8 mouse cellular contexts compared by ENCODE assay signal in genomic region chr17:32073359-32073758, GRCm38 (mm10). TPM values are rescaled to one million over a fixed set of nuclear protein-coding genes. Genes with fewer than 3 reads are reported as not detected.
DNase-seq lines count a peak whose midpoint lies in the region; ATAC-seq and TF ChIP-seq lines count a peak whose summit lies in the region.

No protein-coding gene starts in this region.

- no peak overlapping the region for H3K9ac ChIP-seq in heart, embryonic 12.5 days
- H3K9ac ChIP-seq in intestine, embryonic 16.5 days (ENCODE audit: low read depth, low read length) = no peak overlapping the region
- H3K9ac ChIP-seq in midbrain, postnatal 0 days (replicated peaks; ENCODE audit: low read length, poor library complexity, severe bottlenecking) = no peak overlapping the region

- DNase-seq in heart, adult 18-20 months = peak; percentile 74 to 93
- DNase-seq in cerebellum, adult 18-20 months = peak; percentile 77 to 82
- peak; percentile 92 for DNase-seq in limb, embryonic 10.5 days (ENCODE audit: low spot score)
- DNase-seq in midbrain, postnatal 0 days (ENCODE audit: low spot score) = peak; percentile 64
- DNase-seq in spleen, postnatal 4 days (ENCODE audit: low spot score in 2 of 2) = peak; percentile 87 to 98

- no peaks in the 10 kb centered on the region for H3K4me1 ChIP-seq in heart, embryonic 12.5 days (replicated peaks)
- no peaks in the 10 kb centered on the region for H3K4me1 ChIP-seq in intestine, embryonic 16.5 days (ENCODE audit: control insufficient read depth, insufficient read depth, low read length)
- 0 out of 2 replicates have a peak, but pooled peaks cover 14% of the 10 kb centered on the region for H3K4me1 ChIP-seq in limb, embryonic 10.5 days
- H3K4me1 ChIP-seq in midbrain, postnatal 0 days (ENCODE audit: insufficient read depth, low read length) = no peaks in the 10 kb centered on the region

- no peak for ATAC-seq in heart, embryonic 12.5 days (ENCODE audit: insufficient number of reproducible peaks, low FRiP score)
- peak; percentile 64; the same call in 1 of the 2 replicates for ATAC-seq in frontal cortex, adult (ENCODE audit: low TSS enrichment)
- ATAC-seq in intestine, embryonic 16.5 days = peak; percentile 63
- ATAC-seq in midbrain, postnatal 0 days (ENCODE audit: low FRiP score) = 0 out of 2 replicates have a peak, but pooled peaks have one; percentile 20

- H3K36me3 ChIP-seq in heart, embryonic 12.5 days = no peaks in the 10 kb centered on the region
- H3K36me3 ChIP-seq in intestine, embryonic 16.5 days (ENCODE audit: control insufficient read depth, insufficient read depth, low read length) = no peaks in the 10 kb centered on the region
- H3K36me3 ChIP-seq in limb, embryonic 10.5 days = no peaks in the 10 kb centered on the region
- H3K36me3 ChIP-seq in midbrain, postnatal 0 days (ENCODE audit: insufficient read depth, low read length) = no peaks in the 10 kb centered on the region

- 0% methylated on average over 2 of the region's 2 CpGs for WGBS in heart, embryonic 12.5 days
- WGBS in intestine, embryonic 16.5 days = 0% methylated on average over 2 of the region's 2 CpGs
- 3% methylated on average over 2 of the region's 2 CpGs for WGBS in limb, embryonic 10.5 days
- WGBS in midbrain, postnatal 0 days = 0% methylated on average over 2 of the region's 2 CpGs

- peaks cover 12% of the 10 kb centered on the region; the same call in 1 of the 2 replicates for H3K27me3 ChIP-seq in heart, embryonic 12.5 days (replicated peaks)
- no peaks in the 10 kb centered on the region for H3K27me3 ChIP-seq in intestine, embryonic 16.5 days (replicated peaks; ENCODE audit: control insufficient read depth, insufficient read depth, low read length)
- peaks cover 6% of the 10 kb centered on the region for H3K27me3 ChIP-seq in limb, embryonic 10.5 days (ENCODE audit: low read depth, poor library complexity, severe bottlenecking)
- H3K27me3 ChIP-seq in midbrain, postnatal 0 days (ENCODE audit: insufficient read depth, low read length) = no peaks in the 10 kb centered on the region

- H3K4me2 ChIP-seq in heart, embryonic 12.5 days = no peak overlapping the region
- no peak overlapping the region for H3K4me2 ChIP-seq in intestine, embryonic 16.5 days (ENCODE audit: low read depth, low read length)
- no peak overlapping the region for H3K4me2 ChIP-seq in midbrain, postnatal 0 days (ENCODE audit: low read depth, low read length, poor library complexity, severe bottlenecking)

- peak; percentile 93 for TF ChIP-seq CTCF in midbrain, postnatal 0 days (IDR thresholded peaks at IDR 0.05)

- no peak overlapping the region for H3K4me3 ChIP-seq in heart, embryonic 12.5 days
- no peak overlapping the region for H3K4me3 ChIP-seq in intestine, embryonic 16.5 days (ENCODE audit: low read length)
- H3K4me3 ChIP-seq in limb, embryonic 10.5 days = no peak overlapping the region
- H3K4me3 ChIP-seq in midbrain, postnatal 0 days (ENCODE audit: low read depth, low read length) = no peak overlapping the region

- H3K9me3 ChIP-seq in heart, embryonic 12.5 days (replicated peaks) = peaks cover 9% of the 10 kb centered on the region; the same call in 1 of the 2 replicates
- peaks cover 7% of the 10 kb centered on the region; the same call in 1 of the 2 replicates for H3K9me3 ChIP-seq in intestine, embryonic 16.5 days (ENCODE audit: control insufficient read depth, low read length)
- no peaks in the 10 kb centered on the region for H3K9me3 ChIP-seq in limb, embryonic 10.5 days (replicated peaks)
- no peaks in the 10 kb centered on the region for H3K9me3 ChIP-seq in midbrain, postnatal 0 days (ENCODE audit: low read length)

- no peak overlapping the region for H3K27ac ChIP-seq in heart, embryonic 12.5 days (ENCODE audit: poor library complexity, severe bottlenecking)
- H3K27ac ChIP-seq in intestine, embryonic 16.5 days (ENCODE audit: low read length) = no peak overlapping the region
- H3K27ac ChIP-seq in limb, embryonic 10.5 days = no peak overlapping the region
- no peak overlapping the region for H3K27ac ChIP-seq in midbrain, postnatal 0 days (ENCODE audit: low read depth, low read length)

RNA-seq across cellular contexts. Expression of gene Hsf2bp, which starts 37.2 kb away (rescaled TPM):
- total RNA-seq in heart, adult 18-20 months (2021) = 1 to 10 TPM; 1.2 to 1.4 TPM
- 0.41 and 0.60 TPM in 2 replicates for polyA plus RNA-seq in heart, embryonic 12.5 days (2016; fragmentation: Nextera tagmentation; extraction: Ambion mirVana)
- polyA plus RNA-seq in intestine, embryonic 16.5 days (2015; fragmentation: Nextera tagmentation; extraction: Ambion mirVana) = 0.15 and 0.53 TPM in 2 replicates
- polyA plus RNA-seq in limb, embryonic 10.5 days (2016; fragmentation: Nextera tagmentation; extraction: Ambion mirVana) = 0.63 and 0.79 TPM in 2 replicates
- 0.16 TPM in 1 of 2 replicates, not detected in the other for total RNA-seq in midbrain, postnatal 0 days (2014; rRNA removed)
- 1.3 and 1.4 TPM in 2 replicates for polyA plus RNA-seq in midbrain, postnatal 0 days (2015; fragmentation: Nextera tagmentation; extraction: Ambion mirVana)

RNA-seq across cellular contexts. Expression of gene Rrp1b, which starts 37.5 kb away (rescaled TPM):
- 1 to 10 TPM; 6.3 to 6.9 TPM for total RNA-seq in heart, adult 18-20 months (2021)
- polyA plus RNA-seq in heart, embryonic 12.5 days (2016; fragmentation: Nextera tagmentation; extraction: Ambion mirVana) = 39.9 and 44.1 TPM in 2 replicates
- 41.2 and 49.5 TPM in 2 replicates for polyA plus RNA-seq in intestine, embryonic 16.5 days (2015; fragmentation: Nextera tagmentation; extraction: Ambion mirVana)
- 100 and 110 TPM in 2 replicates for polyA plus RNA-seq in limb, embryonic 10.5 days (2016; fragmentation: Nextera tagmentation; extraction: Ambion mirVana)
- total RNA-seq in midbrain, postnatal 0 days (2014; rRNA removed) = 24.3 and 38.5 TPM in 2 replicates
- 40.3 and 45.8 TPM in 2 replicates for polyA plus RNA-seq in midbrain, postnatal 0 days (2015; fragmentation: Nextera tagmentation; extraction: Ambion mirVana)
